Comparison of ENCODE assay signal across 8 mouse cellular contexts in the genomic region with DNA sequence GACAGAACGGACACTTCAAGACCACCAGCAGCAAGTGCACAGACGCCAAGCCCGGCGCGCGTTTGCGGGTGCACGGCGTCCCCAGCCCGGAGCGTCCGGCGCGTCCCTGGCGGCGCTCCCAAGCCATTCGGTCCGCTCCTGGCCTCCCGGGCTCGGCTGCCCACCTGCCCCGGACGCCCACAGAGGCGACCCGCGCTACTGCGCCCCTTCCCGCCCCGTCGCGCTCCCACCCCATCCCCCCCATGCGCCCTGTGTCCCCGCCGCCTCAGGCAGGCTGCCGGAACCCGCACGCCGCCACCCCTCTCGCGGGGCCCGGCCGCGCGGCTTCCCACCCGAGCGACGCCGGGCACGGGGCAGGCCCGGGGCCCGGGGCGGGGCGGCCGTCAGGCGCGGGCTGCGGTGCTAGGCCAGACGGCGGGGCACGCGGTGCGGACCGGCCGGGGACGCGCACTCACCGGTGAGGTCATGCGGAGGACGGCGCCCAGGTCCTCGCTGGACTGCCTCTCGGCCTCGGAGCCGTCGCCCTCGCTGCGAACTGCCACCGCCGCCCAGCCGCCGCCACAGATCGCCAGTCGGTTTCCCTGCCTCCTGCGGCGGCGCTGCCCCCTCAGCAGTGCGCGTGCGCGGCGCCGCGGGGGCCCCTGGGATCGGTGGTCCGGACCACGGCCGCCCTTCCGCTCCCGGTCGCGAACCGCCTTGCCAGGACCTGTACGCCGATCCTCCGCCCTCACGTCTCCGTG. TPM values are rescaled to one million over a fixed set of nuclear protein-coding genes. Genes with fewer than 3 reads are reported as not detected.
A peak's percentile ranks its signal among the peaks of the same experiment; 100 is the strongest.
DNase-seq lines count a peak whose midpoint lies in the region; ATAC-seq and TF ChIP-seq lines count a peak whose summit lies in the region.

No protein-coding gene starts in this region.

- peak; percentile 93 for ATAC-seq in hindbrain, postnatal 0 days

- no peaks in the 10 kb centered on the region for H3K9me3 ChIP-seq in hindbrain, postnatal 0 days (ENCODE audit: low read length)
- no peaks in the 10 kb centered on the region for H3K9me3 ChIP-seq in megakaryocyte, embryonic 14.5 days

- DNase-seq in ZHBTc4 (ENCODE audit: low read depth, low spot score): peak; percentile 88
- DNase-seq in cerebellum, postnatal 4 days (ENCODE audit: low spot score in 2 of 2): peak; percentile 66 to 89
- DNase-seq in gastrocnemius, adult 2 months: peak; percentile 96
- DNase-seq in hindbrain, postnatal 0 days (ENCODE audit: low spot score): peak; percentile 93
- DNase-seq in left cerebral cortex, adult 9 months (ENCODE audit: low spot score in 2 of 2): peak; percentile 25 to 72
- DNase-seq in right cerebral cortex, adult 2 months (ENCODE audit: low spot score in 2 of 2): peak; percentile 71 to 79
- peak; percentile 46 for DNase-seq in urinary bladder, postnatal 10 days (ENCODE audit: low spot score)

- H3K9ac ChIP-seq in hindbrain, postnatal 0 days (replicated peaks; ENCODE audit: low read length): peak overlapping the region; percentile 98

- 1% methylated on average over 69 of the region's 106 CpGs for WGBS in hindbrain, postnatal 0 days

- intact Hi-C loops in gastrocnemius, adult 2 months (cut with DNase I): loop anchor here (1.0 kb wide), 1 partner anchor 17 kb away; the partner anchor contains the start of gene Hspa5

- H3K4me3 ChIP-seq in gastrocnemius, adult 2 months: peak overlapping the region; percentile 86
- H3K4me3 ChIP-seq in hindbrain, postnatal 0 days (ENCODE audit: low read length): peak overlapping the region; percentile 92
- H3K4me3 ChIP-seq in megakaryocyte, embryonic 14.5 days (replicated peaks): peak overlapping the region; percentile 100

- H3K27ac ChIP-seq in gastrocnemius, adult 2 months: peak overlapping the region; percentile 96
- peak overlapping the region; percentile 89 for H3K27ac ChIP-seq in hindbrain, postnatal 0 days

- no peaks in the 10 kb centered on the region for H3K4me1 ChIP-seq in hindbrain, postnatal 0 days (ENCODE audit: insufficient read depth, low read length)
- peaks cover 42% of the 10 kb centered on the region for H3K4me1 ChIP-seq in megakaryocyte, embryonic 14.5 days

- TF ChIP-seq CTCF in gastrocnemius, adult 2 months (IDR thresholded peaks at IDR 0.05): peak; percentile 21; the same call in 1 of the 2 replicates
- no peak for TF ChIP-seq CTCF in hindbrain, postnatal 0 days (IDR thresholded peaks at IDR 0.05; ENCODE audit: low read depth)

- H3K36me3 ChIP-seq in hindbrain, postnatal 0 days (ENCODE audit: insufficient read depth, low read length): no peaks in the 10 kb centered on the region
- peaks cover 3% of the 10 kb centered on the region for H3K36me3 ChIP-seq in megakaryocyte, embryonic 14.5 days (replicated peaks; ENCODE audit: low read length)

- no peaks in the 10 kb centered on the region for H3K27me3 ChIP-seq in hindbrain, postnatal 0 days (ENCODE audit: insufficient read depth, low read length)
- H3K27me3 ChIP-seq in megakaryocyte, embryonic 14.5 days (replicated peaks): no peaks in the 10 kb centered on the region

- H3K4me2 ChIP-seq in hindbrain, postnatal 0 days (ENCODE audit: low read depth, low read length): peak overlapping the region; percentile 65

RNA-seq across cellular contexts. Expression of gene Gapvd1, which starts 1.1 kb away (rescaled TPM):
- total RNA-seq in gastrocnemius, adult 2 months (2021): 10 to 100 TPM; 34.0 to 35.5 TPM
- 71.2 and 74.0 TPM in 2 replicates for total RNA-seq in hindbrain, postnatal 0 days (2014; rRNA removed)
- 79.8 and 80.8 TPM in 2 replicates for polyA plus RNA-seq in hindbrain, postnatal 0 days (2015; fragmentation: Nextera tagmentation; extraction: Ambion mirVana)
- 4.8 and 5.6 TPM in 2 replicates for polyA plus RNA-seq in megakaryocyte, embryonic 14.5 days (2012; ENCODE audit: insufficient read depth, low replicate concordance)

RNA-seq across cellular contexts. Expression of gene Hspa5, which starts 17.8 kb away (rescaled TPM):
- 100 to 1,000 TPM; 174 to 245 TPM for total RNA-seq in gastrocnemius, adult 2 months (2021)
- total RNA-seq in hindbrain, postnatal 0 days (2014; rRNA removed): 148 and 186 TPM in 2 replicates
- 321 and 322 TPM in 2 replicates for polyA plus RNA-seq in hindbrain, postnatal 0 days (2015; fragmentation: Nextera tagmentation; extraction: Ambion mirVana)
- polyA plus RNA-seq in megakaryocyte, embryonic 14.5 days (2012; ENCODE audit: insufficient read depth, low replicate concordance): 45.7 and 148 TPM in 2 replicates

RNA-seq across cellular contexts. Expression of gene Rabepk, which starts 45.7 kb away (rescaled TPM):
- total RNA-seq in gastrocnemius, adult 2 months (2021): 1 to 10 TPM; 7.9 to 8.3 TPM
- 15.8 and 19.0 TPM in 2 replicates for total RNA-seq in hindbrain, postnatal 0 days (2014; rRNA removed)
- 28.2 and 28.8 TPM in 2 replicates for polyA plus RNA-seq in hindbrain, postnatal 0 days (2015; fragmentation: Nextera tagmentation; extraction: Ambion mirVana)
- 4.8 and 9.0 TPM in 2 replicates for polyA plus RNA-seq in megakaryocyte, embryonic 14.5 days (2012; ENCODE audit: insufficient read depth, low replicate concordance)

Comparison
In these comparisons a context has a peak if more than half of its experiments do, and no peak if none do; other contexts are left out.
1. Peak in every context shown above with its lines: DNase-seq, ATAC-seq, H3K4me3 ChIP-seq and H3K27ac ChIP-seq.
2. DNase-seq: peak in every context shown above with its lines; median percentile 96 in gastrocnemius, adult 2 months; 93 in hindbrain, postnatal 0 days; 88 in ZHBTc4; 78 in cerebellum, postnatal 4 days; 75 in right cerebral cortex, adult 2 months; 48 in left cerebral cortex, adult 9 months; 46 in urinary bladder, postnatal 10 days.